Mouse (Mus musculus): Measurements from ENCODE around the gene Lpp. TPM values are rescaled to one million over a fixed set of nuclear protein-coding genes. Genes with fewer than 3 reads are reported as not detected.
A peak's percentile ranks its signal among the peaks of the same experiment; 100 is the strongest.

Gene Lpp
- polyA plus RNA-seq, 1 experiment, result 0.09 TPM

- peaks cover 21% of the 10 kb centered on the region for H3K4me1 ChIP-seq
- H3K36me3 ChIP-seq (replicated peaks; ENCODE audit: low read length), result no peaks in the 10 kb centered on the region
- TF ChIP-seq GATA1 (IDR thresholded peaks at IDR 0.05; ENCODE audit: borderline replicate concordance, low read length) (no peak), FLI1 (IDR thresholded peaks at IDR 0.05; ENCODE audit: low read length) (no peak)
- H3K4me3 ChIP-seq (replicated peaks), result no peak overlapping the region
- no peaks in the 10 kb centered on the region for H3K9me3 ChIP-seq
- H3K27me3 ChIP-seq (replicated peaks), result peaks cover 3% of the 10 kb centered on the region
Observed at GRCm38 (mm10) chr16:24501197-24501596, 107.9 kb downstream of the Lpp start.

GRCm38 (mm10) chr16:24501628-24502294, 108.5 kb downstream of the Lpp start:
- Histone ChIP-seq H3K27me3 (replicated peaks) (peaks cover 1% of the 10 kb centered on the region), H3K4me3 (replicated peaks) (no peak overlapping the region), H3K9me3 (no peaks in the 10 kb centered on the region), H3K36me3 (replicated peaks; ENCODE audit: low read length) (no peaks in the 10 kb centered on the region), H3K4me1 (peaks cover 27% of the 10 kb centered on the region)
- TF ChIP-seq GATA1 (IDR thresholded peaks at IDR 0.05; ENCODE audit: borderline replicate concordance, low read length) (no peak), FLI1 (IDR thresholded peaks at IDR 0.05; ENCODE audit: low read length) (no peak)

- TF ChIP-seq GATA1 (IDR thresholded peaks at IDR 0.05; ENCODE audit: borderline replicate concordance, low read length) (no peak), FLI1 (IDR thresholded peaks at IDR 0.05; ENCODE audit: low read length) (no peak)
- peaks cover 1% of the 10 kb centered on the region for H3K27me3 ChIP-seq (replicated peaks)
Observed at GRCm38 (mm10) chr16:24502295-24502823, 109.1 kb downstream of the Lpp start.

GRCm38 (mm10) chr16:24504838-24505605, 111.7 kb downstream of the Lpp start:
- H3K36me3 ChIP-seq (replicated peaks; ENCODE audit: low read length), result no peaks in the 10 kb centered on the region
- H3K4me1 ChIP-seq, result peaks cover 40% of the 10 kb centered on the region
- no peak overlapping the region for H3K4me3 ChIP-seq (replicated peaks)
- TF ChIP-seq GATA1 (IDR thresholded peaks at IDR 0.05; ENCODE audit: borderline replicate concordance, low read length), result no peak
- no peak for TF ChIP-seq FLI1 (IDR thresholded peaks at IDR 0.05; ENCODE audit: low read length)
- H3K9me3 ChIP-seq, result no peaks in the 10 kb centered on the region
- H3K27me3 ChIP-seq (replicated peaks), result peaks cover 1% of the 10 kb centered on the region

More at GRCm38 (mm10) chr16:24502295-24502823, 109.1 kb downstream of the Lpp start:
- no peak overlapping the region for H3K4me3 ChIP-seq (replicated peaks)
- peaks cover 33% of the 10 kb centered on the region for H3K4me1 ChIP-seq
- no peaks in the 10 kb centered on the region for H3K36me3 ChIP-seq (replicated peaks; ENCODE audit: low read length)
- no peaks in the 10 kb centered on the region for H3K9me3 ChIP-seq

- TF ChIP-seq FLI1 (IDR thresholded peaks at IDR 0.05; ENCODE audit: low read length) (no peak), GATA1 (IDR thresholded peaks at IDR 0.05; ENCODE audit: borderline replicate concordance, low read length) (no peak)
- peaks cover 40% of the 10 kb centered on the region for H3K4me1 ChIP-seq
- H3K27me3 ChIP-seq (replicated peaks), result no peaks in the 10 kb centered on the region
- H3K36me3 ChIP-seq (replicated peaks; ENCODE audit: low read length), result no peaks in the 10 kb centered on the region
- H3K4me3 ChIP-seq (replicated peaks), result no peak overlapping the region
- H3K9me3 ChIP-seq, result no peaks in the 10 kb centered on the region
Observed at GRCm38 (mm10) chr16:24506237-24506636, 112.9 kb downstream of the Lpp start.

- Histone ChIP-seq H3K4me3 (replicated peaks) (peak overlapping the region; percentile 69), H3K9me3 (no peaks in the 10 kb centered on the region), H3K27me3 (replicated peaks) (no peaks in the 10 kb centered on the region), H3K4me1 (peaks cover 38% of the 10 kb centered on the region), H3K36me3 (replicated peaks; ENCODE audit: low read length) (no peaks in the 10 kb centered on the region)
- TF ChIP-seq GATA1 (IDR thresholded peaks at IDR 0.05; ENCODE audit: borderline replicate concordance, low read length) (no peak), FLI1 (IDR thresholded peaks at IDR 0.05; ENCODE audit: low read length) (no peak)
Observed at GRCm38 (mm10) chr16:24506740-24507139, 113.4 kb downstream of the Lpp start.

GRCm38 (mm10) chr16:24507927-24508540, 114.7 kb downstream of the Lpp start:
- H3K4me3 ChIP-seq (replicated peaks), result no peak overlapping the region
- no peaks in the 10 kb centered on the region for H3K36me3 ChIP-seq (replicated peaks; ENCODE audit: low read length)
- H3K27me3 ChIP-seq (replicated peaks), result no peaks in the 10 kb centered on the region
- peaks cover 37% of the 10 kb centered on the region for H3K4me1 ChIP-seq
- no peak for TF ChIP-seq GATA1 (IDR thresholded peaks at IDR 0.05; ENCODE audit: borderline replicate concordance, low read length)
- TF ChIP-seq FLI1 (IDR thresholded peaks at IDR 0.05; ENCODE audit: low read length), result no peak
- no peaks in the 10 kb centered on the region for H3K9me3 ChIP-seq

- peaks cover 32% of the 10 kb centered on the region for H3K4me1 ChIP-seq
- TF ChIP-seq FLI1 (IDR thresholded peaks at IDR 0.05; ENCODE audit: low read length), result no peak
- TF ChIP-seq GATA1 (IDR thresholded peaks at IDR 0.05; ENCODE audit: borderline replicate concordance, low read length), result no peak
- H3K4me3 ChIP-seq (replicated peaks), result no peak overlapping the region
- no peaks in the 10 kb centered on the region for H3K27me3 ChIP-seq (replicated peaks)
- H3K9me3 ChIP-seq, result no peaks in the 10 kb centered on the region
- no peaks in the 10 kb centered on the region for H3K36me3 ChIP-seq (replicated peaks; ENCODE audit: low read length)
Observed at GRCm38 (mm10) chr16:24509100-24509812, 115.9 kb downstream of the Lpp start.

- Histone ChIP-seq H3K27me3 (replicated peaks) (no peaks in the 10 kb centered on the region), H3K4me3 (replicated peaks) (no peak overlapping the region), H3K36me3 (replicated peaks; ENCODE audit: low read length) (no peaks in the 10 kb centered on the region), H3K4me1 (peaks cover 27% of the 10 kb centered on the region), H3K9me3 (no peaks in the 10 kb centered on the region)
- no peak for TF ChIP-seq GATA1 (IDR thresholded peaks at IDR 0.05; ENCODE audit: borderline replicate concordance, low read length)
- TF ChIP-seq FLI1 (IDR thresholded peaks at IDR 0.05; ENCODE audit: low read length), result no peak
Observed at GRCm38 (mm10) chr16:24509813-24510166, 116.5 kb downstream of the Lpp start.

All from megakaryocyte, embryonic 14.5 days (primary cell).